Comparison of ENCODE assay signal across 18 mouse cellular contexts in genomic region chr11:109692737-109693136, GRCm38 (mm10). TPM values are rescaled to one million over a fixed set of nuclear protein-coding genes. Genes with fewer than 3 reads are reported as not detected.
DNase-seq lines count a peak whose midpoint lies in the region; ATAC-seq and TF ChIP-seq lines count a peak whose summit lies in the region.
"Had no signal": no experiment of that assay in that cellular context is flagged by ENCODE, and none has a peak within 500 bp of the region (broad histone marks: within the 10 kb centered on the region; RNA-seq: fewer than 3 reads in every experiment).

No protein-coding gene starts in this region.

- no peak overlapping the region for H3K4me3 ChIP-seq in layer of hippocampus, adult 2 months
- no peak overlapping the region for H3K4me3 ChIP-seq in hindbrain, embryonic 11.5 days (ENCODE audit: low read depth, low read length)
- H3K4me3 ChIP-seq: hindbrain, embryonic 15.5 days; limb, embryonic 13.5 days; liver, embryonic 15.5 days; midbrain, embryonic 10.5 days; neural tube, embryonic 13.5 days had no signal

- no peak overlapping the region for H3K4me2 ChIP-seq in hindbrain, embryonic 11.5 days (replicated peaks; ENCODE audit: low read depth, low read length)
- H3K4me2 ChIP-seq: hindbrain, embryonic 15.5 days; limb, embryonic 13.5 days; liver, embryonic 15.5 days; neural tube, embryonic 13.5 days had no signal

- 40% methylated on average over 3 of the region's 3 CpGs for WGBS in hindbrain, embryonic 11.5 days

- no peak overlapping the region for H3K9ac ChIP-seq in hindbrain, embryonic 11.5 days (ENCODE audit: low read depth, low read length)
- H3K9ac ChIP-seq: hindbrain, embryonic 15.5 days; limb, embryonic 13.5 days; liver, embryonic 15.5 days; neural tube, embryonic 13.5 days had no signal

- no peaks in the 10 kb centered on the region for H3K4me1 ChIP-seq in hindbrain, embryonic 11.5 days (replicated peaks; ENCODE audit: control insufficient read depth, insufficient read depth, low read length)
- H3K4me1 ChIP-seq: hindbrain, embryonic 15.5 days; limb, embryonic 13.5 days; midbrain, embryonic 10.5 days; neural tube, embryonic 13.5 days had no signal

- H3K9me3 ChIP-seq in hindbrain, embryonic 11.5 days (ENCODE audit: control insufficient read depth, low read length), result no peaks in the 10 kb centered on the region
- H3K9me3 ChIP-seq: hindbrain, embryonic 15.5 days; limb, embryonic 13.5 days; liver, embryonic 15.5 days; midbrain, embryonic 10.5 days; neural tube, embryonic 13.5 days had no signal

- ATAC-seq in hindbrain, embryonic 11.5 days (ENCODE audit: low FRiP score), result no peak
- ATAC-seq: intestine, embryonic 16.5 days had no signal

- H3K27me3 ChIP-seq in hindbrain, embryonic 11.5 days (ENCODE audit: control insufficient read depth, insufficient read depth, low read length), result no peaks in the 10 kb centered on the region
- H3K27me3 ChIP-seq: hindbrain, embryonic 15.5 days; limb, embryonic 13.5 days; liver, embryonic 15.5 days; neural tube, embryonic 13.5 days had no signal

- TF ChIP-seq CTCF in layer of hippocampus, adult 2 months (conservative IDR thresholded peaks at IDR 0.05), result no peak

- DNase-seq in adrenal gland, postnatal 14 days, result peak; percentile 49
- no peak for DNase-seq in adrenal gland, postnatal 4 days (ENCODE audit: low spot score in 2 of 2)
- DNase-seq in layer of hippocampus, adult 2 months (ENCODE audit: low spot score in 2 of 2), result peak in 1 of 2 experiments; percentile 26
- no peak for DNase-seq in layer of hippocampus, postnatal 14 days (ENCODE audit: low spot score in 2 of 2)
- peak; percentile 78 for DNase-seq in heart, adult 8-10 months (ENCODE audit: low spot score)
- DNase-seq in heart, postnatal 4 days, result peak; percentile 55
- no peak for DNase-seq in hindbrain, embryonic 11.5 days (ENCODE audit: low spot score)
- no peak for DNase-seq in Muller cell, postnatal 12 days (ENCODE audit: inconsistent ontology term)
- DNase-seq: adrenal gland, adult 8-10 months; thymus, adult 2 months had no signal

- no peaks in the 10 kb centered on the region for H3K36me3 ChIP-seq in hindbrain, embryonic 11.5 days (ENCODE audit: control insufficient read depth, insufficient read depth, low read length)
- H3K36me3 ChIP-seq: hindbrain, embryonic 15.5 days; limb, embryonic 13.5 days; liver, embryonic 15.5 days; midbrain, embryonic 10.5 days; neural tube, embryonic 13.5 days had no signal

- peak overlapping the region; percentile 69 for H3K27ac ChIP-seq in layer of hippocampus, adult 2 months
- no peak overlapping the region for H3K27ac ChIP-seq in hindbrain, embryonic 11.5 days (ENCODE audit: low read depth, low read length)
- H3K27ac ChIP-seq: hindbrain, embryonic 15.5 days; limb, embryonic 13.5 days; liver, embryonic 15.5 days; midbrain, embryonic 10.5 days; neural tube, embryonic 13.5 days had no signal

RNA-seq across cellular contexts. Expression of gene Fam20a, which starts 29.3 kb away (rescaled TPM):
- total RNA-seq in adrenal gland, postnatal 14 days (2021), result 6.0 and 9.0 TPM in 2 replicates
- total RNA-seq in adrenal gland, postnatal 4 days (2021), result 10 to 100 TPM; 11.8 to 15.7 TPM
- 10 to 100 TPM; 13.6 to 16.1 TPM for total RNA-seq in layer of hippocampus, adult 2 months (2021)
- total RNA-seq in layer of hippocampus, postnatal 14 days (2021), result 10 to 100 TPM; 18.7 to 21.0 TPM
- 1 to 10 TPM; 5.4 to 7.7 (median 5.9) TPM for total RNA-seq in heart, adult 8-10 months (2022)
- total RNA-seq in heart, postnatal 4 days (2021), result 1 to 10 TPM; 5.1 to 5.8 TPM
- 1.9 and 3.0 TPM in 2 replicates for polyA plus RNA-seq in hindbrain, embryonic 11.5 days (2014; fragmentation: Nextera tagmentation; extraction: Ambion mirVana)
- total RNA-seq: granulocyte monocyte progenitor cell, adult 5-6 weeks; MEL had no signal

RNA-seq across cellular contexts. Expression of gene Prkar1a, which starts 43.5 kb away (rescaled TPM):
- total RNA-seq in adrenal gland, postnatal 14 days (2021), result 346 and 353 TPM in 2 replicates
- 100 to 1,000 TPM; 428 to 430 TPM for total RNA-seq in adrenal gland, postnatal 4 days (2021)
- total RNA-seq in layer of hippocampus, adult 2 months (2021), result 100 to 1,000 TPM; 522 to 554 TPM
- 100 to 1,000 TPM; 463 to 484 TPM for total RNA-seq in layer of hippocampus, postnatal 14 days (2021)
- total RNA-seq in heart, adult 8-10 months (2022), result 100 to 1,000 TPM; 347 to 373 (median 363) TPM
- total RNA-seq in heart, postnatal 4 days (2021), result 100 to 1,000 TPM; 629 to 659 TPM
- 411 and 461 TPM in 2 replicates for polyA plus RNA-seq in hindbrain, embryonic 11.5 days (2014; fragmentation: Nextera tagmentation; extraction: Ambion mirVana)

Comparison
In these comparisons a context has a peak if more than half of its experiments do, and no peak if none do; other contexts are left out.
1. DNase-seq: peak in adrenal gland, postnatal 14 days (single experiment), heart, adult 8-10 months (single experiment) and heart, postnatal 4 days (single experiment); none in adrenal gland, postnatal 4 days (0 of 2), layer of hippocampus, postnatal 14 days (0 of 2), hindbrain, embryonic 11.5 days (single experiment) and Muller cell, postnatal 12 days (single experiment).